Mouse (Mus musculus): ENCODE measurements around the gene Josd2. TPM values are rescaled to one million over a fixed set of nuclear protein-coding genes. Genes with fewer than 3 reads are reported as not detected.

The Josd2 gene
- polyA plus RNA-seq, 1 experiment from 2014 or later = 88.1 TPM

GRCm38 (mm10) chr7:44519240-44519913, 51.6 kb downstream of the Josd2 start:
- Histone ChIP-seq H3K27ac (ENCODE audit: low read length) (no peak overlapping the region), H3K9ac (replicated peaks; ENCODE audit: low read length) (no peak overlapping the region), H3K4me2 (replicated peaks; ENCODE audit: low read depth, low read length) (no peak overlapping the region), H3K4me3 (ENCODE audit: low read length) (no peak overlapping the region), H3K27me3 (ENCODE audit: insufficient read depth, low read length) (peaks cover 24% of the 10 kb centered on the region; the same call in 1 of the 2 replicates), H3K36me3 (ENCODE audit: insufficient read depth, low read length) (no peaks in the 10 kb centered on the region), H3K4me1 (ENCODE audit: insufficient read depth, low read length) (no peaks in the 10 kb centered on the region), H3K9me3 (ENCODE audit: low read length) (no peaks in the 10 kb centered on the region)
- no peak for ATAC-seq (ENCODE audit: low FRiP score, low TSS enrichment)
- WGBS = 74% methylated on average over 9 of the region's 9 CpGs

GRCm38 (mm10) chr7:44520990-44521389, 53.2 kb downstream of the Josd2 start:
- Histone ChIP-seq H3K27ac (ENCODE audit: low read length) (no peak overlapping the region), H3K9ac (replicated peaks; ENCODE audit: low read length) (no peak overlapping the region), H3K4me3 (ENCODE audit: low read length) (no peak overlapping the region), H3K9me3 (ENCODE audit: low read length) (no peaks in the 10 kb centered on the region), H3K4me1 (ENCODE audit: insufficient read depth, low read length) (peaks cover 12% of the 10 kb centered on the region; the same call in 1 of the 2 replicates), H3K27me3 (ENCODE audit: insufficient read depth, low read length) (peaks cover 29% of the 10 kb centered on the region; the same call in 1 of the 2 replicates), H3K4me2 (replicated peaks; ENCODE audit: low read depth, low read length) (no peak overlapping the region), H3K36me3 (ENCODE audit: insufficient read depth, low read length) (no peaks in the 10 kb centered on the region)
- no peak for ATAC-seq (ENCODE audit: low FRiP score, low TSS enrichment)
- 50% methylated on average over 3 of the region's 3 CpGs for WGBS

Small RNAs within 50 kb of the gene (microRNA-seq; reads per million reads assigned to microRNA genes)
- 0.79 reads per million for gene Mir7052

Other genes with a start within 250 kb of the Josd2 start
- gene Klk1, start 242.6 kb upstream of the Josd2 start, polyA plus RNA-seq (2015; fragmentation: Nextera tagmentation; extraction: Ambion mirVana) = 7.2 and 10.9 TPM in 2 replicates
- 0.26 TPM in 1 of 2 replicates, not detected in the other for gene Gm36864, start 231.8 kb upstream of the Josd2 start, polyA plus RNA-seq (2015; fragmentation: Nextera tagmentation; extraction: Ambion mirVana)
- 1.9 and 2.0 TPM in 2 replicates for gene 1700028J19Rik, start 221.3 kb upstream of the Josd2 start, polyA plus RNA-seq (2015; fragmentation: Nextera tagmentation; extraction: Ambion mirVana)
- gene 2410002F23Rik, start 221.3 kb upstream of the Josd2 start, polyA plus RNA-seq (2015; fragmentation: Nextera tagmentation; extraction: Ambion mirVana) = 178 and 180 TPM in 2 replicates
- not detected in 2 replicates for gene Acp4, start 210.6 kb upstream of the Josd2 start, polyA plus RNA-seq (2015; fragmentation: Nextera tagmentation; extraction: Ambion mirVana)
- not detected in 2 replicates for gene Gm15517, start 206.5 kb upstream of the Josd2 start, polyA plus RNA-seq (2015; fragmentation: Nextera tagmentation; extraction: Ambion mirVana)
- 3.6 and 5.8 TPM in 2 replicates for gene Clec11a, start 161.1 kb upstream of the Josd2 start, polyA plus RNA-seq (2015; fragmentation: Nextera tagmentation; extraction: Ambion mirVana)
- 1.5 and 1.7 TPM in 2 replicates for gene Shank1, start 157.7 kb upstream of the Josd2 start, polyA plus RNA-seq (2015; fragmentation: Nextera tagmentation; extraction: Ambion mirVana)
- 2.7 and 3.4 TPM in 2 replicates for gene Syt3, start 83.9 kb upstream of the Josd2 start, polyA plus RNA-seq (2015; fragmentation: Nextera tagmentation; extraction: Ambion mirVana)
- 0.64 and 1.1 TPM in 2 replicates for gene 1700008O03Rik, start 82.2 kb upstream of the Josd2 start, polyA plus RNA-seq (2015; fragmentation: Nextera tagmentation; extraction: Ambion mirVana)
- gene Lrrc4b, start 39.0 kb upstream of the Josd2 start, polyA plus RNA-seq (2015; fragmentation: Nextera tagmentation; extraction: Ambion mirVana) = 0.25 and 0.32 TPM in 2 replicates
- 6.9 and 7.7 TPM in 2 replicates for gene Aspdh, start 2.6 kb upstream of the Josd2 start, polyA plus RNA-seq (2015; fragmentation: Nextera tagmentation; extraction: Ambion mirVana)
- gene Emc10, start 28.5 kb downstream of the Josd2 start, polyA plus RNA-seq (2015; fragmentation: Nextera tagmentation; extraction: Ambion mirVana) = 117 and 127 TPM in 2 replicates
- 15.4 and 17.8 TPM in 2 replicates for gene Fam71e1, start 28.6 kb downstream of the Josd2 start, polyA plus RNA-seq (2015; fragmentation: Nextera tagmentation; extraction: Ambion mirVana)
- gene Mybpc2, start 56.7 kb downstream of the Josd2 start, polyA plus RNA-seq (2015; fragmentation: Nextera tagmentation; extraction: Ambion mirVana) = 0.12 and 0.14 TPM in 2 replicates
- 0.10 and 0.11 TPM in 2 replicates for gene Spib, start 64.1 kb downstream of the Josd2 start, polyA plus RNA-seq (2015; fragmentation: Nextera tagmentation; extraction: Ambion mirVana)
- 105 and 107 TPM in 2 replicates for gene Pold1, start 80.9 kb downstream of the Josd2 start, polyA plus RNA-seq (2015; fragmentation: Nextera tagmentation; extraction: Ambion mirVana)
- 93.1 and 94.3 TPM in 2 replicates for gene Nr1h2, start 86.0 kb downstream of the Josd2 start, polyA plus RNA-seq (2015; fragmentation: Nextera tagmentation; extraction: Ambion mirVana)
- 70.0 and 83.8 TPM in 2 replicates for gene Napsa, start 104.4 kb downstream of the Josd2 start, polyA plus RNA-seq (2015; fragmentation: Nextera tagmentation; extraction: Ambion mirVana)
- gene Kcnc3, start 122.7 kb downstream of the Josd2 start, polyA plus RNA-seq (2015; fragmentation: Nextera tagmentation; extraction: Ambion mirVana) = 0.11 and 0.14 TPM in 2 replicates
- 1.7 and 2.0 TPM in 2 replicates for gene Myh14, start 202.9 kb downstream of the Josd2 start, polyA plus RNA-seq (2015; fragmentation: Nextera tagmentation; extraction: Ambion mirVana)
- not detected in 2 replicates for gene Izumo2, start 240.8 kb downstream of the Josd2 start, polyA plus RNA-seq (2015; fragmentation: Nextera tagmentation; extraction: Ambion mirVana)